Mouse (Mus musculus): Measurements from ENCODE around the gene Ensa. TPM values are rescaled to one million over a fixed set of nuclear protein-coding genes. Genes with fewer than 3 reads are reported as not detected.

The Ensa gene
- polyA plus RNA-seq (2021; fragmentation: Nextera tagmentation), result 289 and 317 TPM in 2 replicates
- long read RNA-seq, experiment 1, transcript Ensa-202 (4 exons, 1,130 nt), result minor isoform, 387 of 1,274 reads
- long read RNA-seq, experiment 1, transcript Ensa-201 (3 exons, 3,845 nt), result major isoform, 804 of 1,274 reads
- long read RNA-seq, experiment 1, partial matches to known transcripts, result 9 of 1,274 reads
- long read RNA-seq, experiment 1, other reads (novel, unspliced or antisense), result 72 of 1,274 reads
- long read RNA-seq, experiment 2, transcript Ensa-201 (3 exons, 3,845 nt), result minor isoform, 95 of 536 reads
- long read RNA-seq, experiment 2, transcript Ensa-202 (4 exons, 1,130 nt), result major isoform, 379 of 536 reads
- long read RNA-seq, experiment 2, partial matches to known transcripts, result 55 of 536 reads
- long read RNA-seq, experiment 2, other reads (novel, unspliced or antisense), result 5 of 536 reads

DNA sequence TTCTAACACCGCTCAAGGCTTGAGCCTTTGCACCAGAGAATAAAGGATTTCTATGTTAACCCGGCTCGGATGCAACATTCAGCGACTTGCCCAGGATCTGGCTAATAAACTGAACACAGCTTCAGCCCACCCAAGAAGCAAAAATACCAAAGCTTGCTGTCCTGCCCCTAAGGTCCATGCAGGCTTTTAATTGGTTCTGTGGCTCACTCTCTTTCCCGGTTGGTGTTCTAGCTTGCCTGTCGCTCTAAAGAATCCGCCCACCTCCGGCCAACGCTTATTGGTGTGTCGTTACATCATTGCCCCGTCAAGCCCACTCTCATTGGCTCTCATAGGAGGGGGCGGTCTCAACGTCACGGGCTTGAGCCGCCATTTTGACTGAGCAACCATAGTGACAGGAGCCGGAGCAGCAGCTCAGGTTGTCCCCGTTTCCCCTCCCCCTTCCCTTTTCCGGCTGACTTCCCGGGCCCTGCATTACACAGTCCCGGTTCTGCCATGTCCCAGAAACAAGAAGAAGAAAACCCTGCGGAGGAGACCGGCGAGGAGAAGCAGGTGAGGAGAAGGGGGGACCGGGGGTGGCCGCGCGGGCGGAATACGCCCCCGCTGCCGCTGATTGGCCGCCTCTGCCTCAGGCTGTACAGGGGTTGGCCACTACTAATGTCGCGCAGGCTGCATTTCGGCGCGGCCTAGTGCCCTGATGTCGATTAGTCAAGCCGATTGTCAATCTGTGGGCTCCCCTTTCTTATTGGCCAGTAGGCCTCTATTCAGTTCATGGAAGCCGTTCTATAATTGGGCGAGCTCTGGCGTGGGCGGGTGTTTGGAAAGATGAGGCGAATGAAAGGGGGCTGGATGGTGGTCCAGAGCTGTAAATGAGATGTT lies at the start of gene Ensa:
Gene Ensa (plus strand): TSS at position 366 of the 876 bp plus-strand sequence.

DNA sequence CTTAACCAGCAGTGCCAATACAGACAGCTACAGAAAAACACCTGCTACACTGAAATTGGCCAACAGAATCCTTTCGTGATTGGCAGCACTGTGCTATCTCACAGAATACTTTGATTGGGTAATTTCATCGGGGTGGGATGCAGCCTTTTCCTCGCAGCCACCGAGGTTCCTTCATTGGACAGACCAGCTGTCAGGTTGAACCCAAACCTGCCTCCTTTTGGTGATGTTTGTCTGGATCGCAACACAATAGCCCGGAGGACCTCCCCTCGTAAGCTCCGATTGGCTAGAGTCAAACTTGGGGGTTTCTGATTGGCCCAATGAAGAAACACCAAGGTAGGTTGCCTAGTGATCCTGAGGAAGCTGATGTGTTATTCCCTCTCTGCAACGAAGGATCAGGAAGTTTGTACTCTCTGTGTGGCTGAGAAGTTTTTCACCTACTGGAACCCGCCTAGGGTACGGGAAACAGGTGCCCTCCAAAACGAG lies 36.1 kb upstream of the Ensa start, which contains the start of gene Golph3l:
Gene Golph3l (plus strand): TSS at position 331 of the 483 bp plus-strand sequence.

DNA sequence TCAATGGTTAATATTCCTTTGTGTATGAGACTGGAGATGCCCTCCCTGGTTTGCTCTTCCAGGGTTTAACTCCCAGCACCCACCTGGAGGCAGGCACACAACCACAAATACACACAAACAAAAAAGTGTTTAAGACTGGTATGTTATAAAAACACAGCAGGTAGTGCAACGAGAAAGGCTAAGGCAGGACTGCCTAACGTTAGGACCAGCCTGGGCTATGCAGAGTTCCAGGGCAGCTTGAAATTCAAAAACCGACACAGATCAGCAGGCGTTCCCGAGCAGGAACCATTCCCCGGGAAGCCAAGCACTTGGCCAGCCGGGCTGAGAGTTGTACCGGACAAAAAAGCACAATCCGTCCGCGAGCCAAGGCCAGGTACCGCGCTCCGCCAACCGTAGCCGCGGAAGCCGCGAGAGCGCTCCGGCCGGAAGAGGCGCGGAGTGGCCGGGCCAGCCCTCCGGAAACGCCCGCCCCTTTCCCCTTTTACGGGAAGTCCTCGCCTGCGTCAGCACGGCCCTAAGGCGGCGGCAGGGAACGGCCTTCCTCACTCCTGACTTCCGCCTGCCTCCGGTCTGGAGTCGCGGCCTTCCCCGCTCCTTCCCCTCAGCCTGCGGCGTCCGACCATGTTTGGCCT lies 33.6 kb downstream of the Ensa start, which contains the start of gene Mcl1:
Gene Mcl1 (plus strand): TSS at position 553 of the 632 bp plus-strand sequence.

Other genes starting within 250 kb of the Ensa start
- gene 4930558C23Rik, start 222.2 kb upstream of the Ensa start, polyA plus RNA-seq (2021; fragmentation: Nextera tagmentation), result not detected in 2 replicates
- gene Arnt, start 190.6 kb upstream of the Ensa start, polyA plus RNA-seq (2021; fragmentation: Nextera tagmentation), result 3.6 and 3.9 TPM in 2 replicates
- gene Ctsk, start 125.7 kb upstream of the Ensa start, polyA plus RNA-seq (2021; fragmentation: Nextera tagmentation), result 3.8 and 4.4 TPM in 2 replicates
- gene Ctss, start 98.2 kb upstream of the Ensa start, polyA plus RNA-seq (2021; fragmentation: Nextera tagmentation), result 134 and 150 TPM in 2 replicates
- not detected in 2 replicates for gene Hormad1, start 65.3 kb upstream of the Ensa start, polyA plus RNA-seq (2021; fragmentation: Nextera tagmentation)
- gene Golph3l, start 36.1 kb upstream of the Ensa start, polyA plus RNA-seq (2021; fragmentation: Nextera tagmentation), result 8.8 and 9.1 TPM in 2 replicates
- 5.6 and 7.1 TPM in 2 replicates for gene Mcl1, start 33.8 kb downstream of the Ensa start, polyA plus RNA-seq (2021; fragmentation: Nextera tagmentation)
- 2.8 and 4.0 TPM in 2 replicates for gene Adamtsl4, start 62.9 kb downstream of the Ensa start, polyA plus RNA-seq (2021; fragmentation: Nextera tagmentation)
- gene Ecm1, start 114.6 kb downstream of the Ensa start, polyA plus RNA-seq (2021; fragmentation: Nextera tagmentation), result 4.7 and 5.8 TPM in 2 replicates
- 23.7 and 29.0 TPM in 2 replicates for gene Tars2, start 135.2 kb downstream of the Ensa start, polyA plus RNA-seq (2021; fragmentation: Nextera tagmentation)
- gene Rprd2, start 193.9 kb downstream of the Ensa start, polyA plus RNA-seq (2021; fragmentation: Nextera tagmentation), result 29.7 and 41.0 TPM in 2 replicates
- gene Prpf3, start 230.9 kb downstream of the Ensa start, polyA plus RNA-seq (2021; fragmentation: Nextera tagmentation), result 9.0 and 9.1 TPM in 2 replicates
- gene Mrps21, start 246.5 kb downstream of the Ensa start, polyA plus RNA-seq (2021; fragmentation: Nextera tagmentation), result 668 and 693 TPM in 2 replicates

Measured in left cerebral cortex, adult 6 months (tissue).